Mouse (Mus musculus): Measurements from ENCODE around the gene Maats1.

Maats1 gene

DNA sequence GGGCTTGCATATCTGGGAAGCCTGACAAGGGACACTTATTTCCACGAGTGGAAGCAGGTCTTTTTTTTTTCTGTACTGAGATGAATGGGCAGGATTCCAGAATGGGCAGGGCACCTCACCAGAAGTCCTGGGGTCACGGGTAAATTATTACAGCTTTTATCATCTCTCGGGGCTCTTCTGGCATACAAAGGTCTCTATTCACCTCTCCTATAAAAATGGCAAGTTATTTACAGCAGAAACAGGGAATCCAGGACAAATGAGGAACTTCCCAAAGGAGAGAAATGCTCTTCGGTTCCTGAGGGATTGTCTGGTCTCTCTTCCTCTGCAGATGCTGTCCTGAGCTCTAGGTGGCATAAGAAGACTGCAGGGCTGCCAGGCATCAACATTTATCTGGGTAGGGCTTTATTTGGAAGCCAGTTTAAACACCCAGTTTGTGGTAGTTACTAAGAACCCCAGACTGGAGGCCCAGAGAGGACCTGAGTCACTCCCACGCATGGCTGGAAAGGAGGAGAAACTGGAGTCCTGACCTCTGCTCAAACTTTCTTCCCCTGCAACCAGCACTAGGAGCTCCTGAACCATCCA, 46.5 kb downstream of the Maats1 start:
- intact Hi-C loops (cut with DNase I): no loop called here

DNA sequence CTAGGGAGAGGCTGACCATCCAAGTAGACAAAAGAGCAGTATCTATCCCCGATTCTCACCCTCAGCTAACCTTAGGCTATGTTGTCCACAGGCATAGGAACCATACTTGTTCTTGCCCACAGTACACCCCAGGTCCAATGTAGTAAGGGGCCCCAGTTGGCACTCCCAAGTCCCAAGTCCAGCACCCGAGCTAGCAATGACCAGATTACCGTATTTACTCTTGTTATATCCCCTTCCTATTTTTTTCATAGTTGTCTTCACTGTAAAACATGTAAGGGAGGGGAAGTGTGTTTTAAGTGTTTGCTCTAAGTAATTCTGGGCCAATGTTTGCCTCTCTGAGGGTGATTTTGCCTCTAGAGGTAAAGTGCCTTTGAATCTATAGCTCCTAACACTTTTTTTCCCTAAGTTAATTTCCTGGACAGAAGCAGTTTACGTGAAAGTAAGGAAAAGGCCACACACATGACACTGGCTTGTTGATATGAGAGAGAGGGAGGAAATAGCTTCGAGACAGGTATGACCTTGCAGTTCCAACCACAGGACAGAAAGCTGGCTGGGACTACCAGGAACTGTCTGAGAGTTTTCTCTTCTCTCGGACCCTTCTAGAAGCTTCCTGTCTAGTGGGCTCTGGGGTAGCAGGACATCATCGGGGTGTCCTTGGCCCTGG, 47.1 kb downstream of the Maats1 start, which contains the start of gene Nr1i2:
Gene Nr1i2 (minus strand): TSS at position 140 of the 664 bp plus-strand sequence.
- intact Hi-C loops (cut with DNase I): no loop called here

- intact Hi-C loops (cut with DNase I): no loop called here
Observed at GRCm38 (mm10) chr16:38290151-38290550, 51.8 kb downstream of the Maats1 start.

- intact Hi-C loops (cut with DNase I): no loop called here
Observed at GRCm38 (mm10) chr16:38288851-38289250, 53.1 kb downstream of the Maats1 start.

DNA sequence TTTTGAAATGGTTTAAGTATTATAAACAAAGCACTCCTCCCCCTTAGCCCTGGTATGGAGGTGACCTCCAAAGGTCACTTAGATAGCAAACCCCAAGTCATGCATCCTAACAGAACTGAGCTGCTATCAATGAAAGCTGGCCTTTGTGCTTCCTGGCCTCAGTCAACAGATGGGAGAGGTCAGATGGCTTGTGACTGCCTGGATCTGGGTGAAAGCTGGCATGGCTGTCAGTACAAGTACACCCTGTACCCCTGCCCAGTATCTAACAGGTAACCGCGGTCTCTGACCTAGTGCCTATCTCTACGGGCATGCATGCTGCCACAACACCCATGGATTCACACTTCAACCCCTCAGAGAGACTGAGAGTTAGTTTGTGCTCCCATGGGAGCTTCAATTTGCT, 54.2 kb downstream of the Maats1 start:
- intact Hi-C loops (cut with DNase I): no loop called here

DNA sequence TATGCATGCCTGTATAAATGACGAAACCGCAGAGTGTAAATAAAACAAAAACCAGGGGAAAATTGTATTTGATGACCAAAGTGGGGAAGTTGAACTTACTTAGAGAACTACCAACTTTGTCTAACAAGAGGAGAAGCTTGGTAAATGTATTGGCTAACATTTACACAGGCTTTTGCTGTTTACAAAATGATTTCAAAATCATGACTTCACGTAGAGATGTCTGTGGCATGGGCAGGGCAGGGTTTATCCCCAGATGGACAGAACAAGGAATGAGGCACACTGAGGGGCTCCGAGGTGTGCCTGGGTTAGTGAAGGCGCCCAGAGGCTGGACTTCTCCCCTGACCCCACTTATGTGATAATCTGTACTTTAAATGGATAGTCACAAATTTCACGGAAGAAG, 54.6 kb downstream of the Maats1 start:
- intact Hi-C loops (cut with DNase I): no loop called here

DNA sequence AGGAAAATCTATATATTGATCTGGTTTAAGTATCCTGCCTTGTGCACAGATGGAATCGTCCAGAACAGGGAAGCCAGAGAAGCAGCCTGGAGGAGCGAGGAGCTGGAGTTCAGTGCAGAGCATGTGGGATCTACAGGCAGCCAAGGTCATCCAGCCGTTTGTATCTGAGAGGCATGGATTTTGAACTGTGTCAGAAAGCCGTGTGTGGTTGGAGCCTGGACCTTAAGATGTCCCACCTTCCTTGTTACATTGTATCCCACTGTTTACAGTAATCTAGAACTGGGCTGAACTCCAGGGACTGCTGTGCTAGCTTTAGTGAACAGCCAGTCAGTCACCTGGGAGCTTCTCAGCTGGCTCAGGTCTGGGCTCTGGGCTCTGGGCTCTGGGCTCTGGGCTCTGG, 55.4 kb downstream of the Maats1 start:
- intact Hi-C loops (cut with DNase I): no loop called here

GRCm38 (mm10) chr16:38285801-38286200, 56.1 kb downstream of the Maats1 start:
- intact Hi-C loops (cut with DNase I): no loop called here

DNA sequence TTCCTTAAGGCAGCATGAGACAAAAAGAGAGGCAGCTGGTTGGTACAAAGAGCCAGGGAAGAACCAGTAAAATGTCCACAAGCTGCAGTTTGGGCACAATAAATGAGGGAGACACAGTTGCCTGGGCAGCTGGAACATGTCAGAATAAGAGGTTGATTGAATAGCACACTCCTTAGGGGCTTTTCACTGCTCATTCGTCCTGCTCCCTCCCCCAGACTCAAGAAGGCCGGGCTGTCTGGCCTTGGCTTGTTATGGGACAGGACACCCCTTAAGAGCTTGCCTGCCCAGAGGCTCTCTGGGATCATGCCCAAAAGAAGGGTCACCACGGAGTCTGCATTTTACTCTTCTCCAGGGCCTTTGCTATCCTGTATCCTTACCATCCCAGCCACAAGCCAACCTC, 58.6 kb downstream of the Maats1 start:
- intact Hi-C loops (cut with DNase I): no loop called here

- intact Hi-C loops (cut with DNase I): no loop called here
Observed at GRCm38 (mm10) chr16:38282559-38283160, 59.3 kb downstream of the Maats1 start.

DNA sequence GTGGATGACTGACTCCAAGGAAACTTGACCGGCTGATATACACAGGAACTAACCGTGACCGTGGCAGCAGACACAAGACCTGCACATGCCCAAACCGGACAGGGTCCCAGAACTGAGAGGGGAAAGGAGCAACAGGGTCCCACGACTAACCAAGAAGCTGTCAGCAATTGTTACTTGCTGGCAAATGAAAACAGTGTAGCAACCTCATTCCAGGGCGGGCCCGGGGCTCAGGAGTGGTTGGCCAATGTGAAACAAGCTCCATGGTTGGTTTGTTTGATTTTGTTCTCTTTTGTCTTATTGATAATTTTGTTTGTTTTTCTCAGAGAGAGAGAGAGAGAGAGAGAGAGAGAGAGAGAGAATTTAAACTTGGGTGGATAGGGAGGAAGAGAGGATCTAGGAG, 61.0 kb downstream of the Maats1 start:
- intact Hi-C loops (cut with DNase I): no loop called here

DNA sequence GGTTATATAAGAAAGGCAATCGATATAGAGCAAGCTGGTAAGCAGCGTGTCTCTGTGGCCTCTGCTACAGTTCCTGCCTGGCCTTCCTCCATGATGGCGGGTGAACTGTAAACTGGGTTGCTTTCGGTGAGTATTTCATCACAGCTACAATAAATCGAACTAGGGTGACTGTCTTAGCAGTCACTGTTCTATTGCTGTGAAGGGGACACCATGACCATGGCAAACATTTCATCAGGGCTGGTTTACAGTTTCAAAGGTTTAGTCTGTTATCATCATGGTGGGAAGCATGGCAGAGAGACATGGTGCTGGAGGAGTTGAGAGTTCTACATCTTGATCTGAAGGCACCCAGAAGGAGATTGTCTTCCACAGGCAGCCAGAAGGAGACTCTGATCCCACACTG, 62.1 kb downstream of the Maats1 start:
- intact Hi-C loops (cut with DNase I): no loop called here

GRCm38 (mm10) chr16:38274737-38275136, 67.2 kb downstream of the Maats1 start:
- intact Hi-C loops (cut with DNase I): no loop called here

DNA sequence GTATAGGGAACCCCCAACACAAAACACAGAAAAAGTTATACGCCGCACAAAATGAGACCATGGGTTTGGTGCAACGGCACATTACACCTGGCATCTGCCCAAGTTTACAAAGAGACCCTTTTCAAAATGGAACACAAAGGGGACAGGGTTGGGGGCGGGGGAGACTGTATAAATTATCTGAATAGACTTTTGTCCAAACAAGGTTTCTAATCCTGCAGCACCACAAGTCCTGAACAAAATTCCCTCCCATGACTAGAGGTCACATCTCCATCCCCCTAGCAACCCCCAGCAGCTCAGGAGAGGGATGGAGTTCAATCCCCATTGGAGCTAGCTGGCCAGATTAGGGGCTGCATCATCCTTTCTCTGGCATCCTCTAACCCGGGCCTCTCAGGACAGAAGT, 69.5 kb downstream of the Maats1 start:
- intact Hi-C loops (cut with DNase I): no loop called here

GRCm38 (mm10) chr16:38271601-38272000, 70.3 kb downstream of the Maats1 start:
- intact Hi-C loops (cut with DNase I): no loop called here

DNA sequence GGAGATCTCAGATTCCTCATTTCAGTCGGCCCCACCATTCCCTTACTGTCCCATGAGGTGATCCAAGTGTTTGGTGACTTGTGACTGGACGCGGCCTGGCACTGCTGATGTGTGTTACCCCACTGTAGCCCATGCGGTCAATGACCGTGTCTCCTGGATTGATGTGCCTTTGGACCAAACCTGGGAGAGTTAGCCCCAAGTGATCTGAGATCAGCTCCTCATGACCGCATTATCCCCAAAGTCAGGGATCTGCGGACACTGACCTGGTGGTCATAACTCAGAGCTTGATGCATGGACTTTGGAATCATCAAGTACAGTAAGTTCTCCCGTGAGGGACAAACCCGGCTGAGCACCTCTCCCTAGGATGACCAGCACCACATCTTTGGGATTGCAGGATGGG, 86.0 kb downstream of the Maats1 start:
- intact Hi-C loops (cut with DNase I): no loop called here

GRCm38 (mm10) chr16:38255107-38255506, 86.8 kb downstream of the Maats1 start:
- intact Hi-C loops (cut with DNase I): no loop called here

- intact Hi-C loops (cut with DNase I): no loop called here
Observed at GRCm38 (mm10) chr16:38254001-38254400, 87.9 kb downstream of the Maats1 start.

DNA sequence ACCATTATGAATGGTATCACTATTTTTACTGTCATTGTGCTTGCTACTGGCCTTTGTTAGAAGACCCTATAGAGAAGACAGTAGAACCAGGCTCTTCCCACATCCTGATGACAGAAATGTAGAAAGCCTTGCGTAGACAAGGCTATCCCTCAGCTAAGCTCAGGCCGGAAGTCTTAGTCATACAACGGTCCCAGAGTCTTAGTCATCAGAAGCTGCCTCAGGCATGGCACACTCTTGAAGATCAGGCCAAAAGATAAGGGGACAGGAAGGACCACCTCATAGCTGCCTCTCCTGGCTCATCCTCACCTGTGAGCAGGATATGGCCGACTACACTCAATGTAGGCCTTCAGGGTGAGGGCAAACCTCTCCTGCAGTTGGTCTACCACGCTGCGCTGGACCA, 91.5 kb downstream of the Maats1 start:
- intact Hi-C loops (cut with DNase I): no loop called here

DNA sequence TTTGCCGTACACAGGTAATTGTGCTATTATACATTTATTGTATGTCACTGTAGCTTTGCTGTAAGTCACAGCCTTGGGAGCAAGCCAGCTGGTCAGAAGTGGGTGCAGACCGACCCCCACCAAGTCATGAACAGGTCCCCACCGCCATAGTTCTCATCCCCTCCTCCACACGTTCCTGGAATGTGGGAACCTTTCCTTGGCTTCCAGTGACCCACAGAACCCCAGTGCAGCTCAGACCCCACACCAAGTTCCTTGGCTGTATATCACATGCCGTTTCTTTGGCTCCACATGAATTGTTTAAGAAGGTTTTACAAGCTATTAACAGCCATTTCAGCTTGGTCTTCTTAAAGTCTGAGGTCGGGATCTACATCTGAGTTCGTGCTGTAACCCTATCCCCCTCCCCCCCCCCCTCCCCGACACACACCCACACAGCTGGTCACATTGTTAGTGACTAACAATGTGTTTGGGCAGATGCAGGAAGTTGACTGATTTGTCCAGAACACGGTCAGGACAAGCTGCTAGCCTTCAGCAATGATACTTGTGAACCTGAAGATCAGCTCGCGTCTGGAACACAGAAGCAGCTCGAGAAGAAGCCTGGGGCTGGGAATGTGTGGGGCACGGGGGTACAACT, 93.5 kb downstream of the Maats1 start:
- intact Hi-C loops (cut with DNase I): no loop called here

All from adrenal gland (tissue).